Mouse (Mus musculus): Measurements from ENCODE around the gene Rtn1. TPM values are rescaled to one million over a fixed set of nuclear protein-coding genes. Genes with fewer than 3 reads are reported as not detected.
"Not testable (repeated sequence)": the region's sequence is repeated elsewhere in the genome, so short reads cannot be mapped to it uniquely, and the experiment has no call there.

The Rtn1 gene
- total RNA-seq, 2 experiments from 2014 or later, result not detected

DNA sequence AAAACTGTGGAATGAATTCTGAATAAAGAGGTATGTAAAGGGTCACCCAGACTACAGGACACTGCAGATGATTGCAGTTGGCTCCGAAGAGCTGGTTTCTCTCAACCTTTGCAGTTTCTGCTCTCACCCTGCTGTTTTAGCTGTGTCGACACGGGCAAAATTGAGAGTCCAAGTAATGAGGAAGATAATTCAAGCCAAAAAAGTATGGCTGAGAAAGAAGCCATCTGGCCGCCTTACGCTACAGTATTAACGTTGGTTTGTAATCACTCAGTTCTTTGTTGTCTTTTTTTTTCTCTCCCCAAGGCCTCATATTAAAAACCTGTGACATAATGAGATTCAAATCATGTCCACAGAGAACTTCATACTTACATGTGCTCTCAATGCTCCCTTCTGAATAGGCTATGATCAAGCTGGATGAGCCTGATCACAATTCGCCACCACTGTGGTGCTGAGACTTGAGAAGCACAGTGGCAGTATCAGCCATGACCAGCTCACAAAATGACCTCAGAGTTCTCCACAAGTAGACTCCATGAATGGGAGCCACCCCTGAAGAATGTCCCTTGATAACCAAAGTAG is 76.9 kb downstream of the Rtn1 start:
- ATAC-seq (replicated peaks; ENCODE audit: low FRiP score, poor library complexity, severe bottlenecking), result no peak

DNA sequence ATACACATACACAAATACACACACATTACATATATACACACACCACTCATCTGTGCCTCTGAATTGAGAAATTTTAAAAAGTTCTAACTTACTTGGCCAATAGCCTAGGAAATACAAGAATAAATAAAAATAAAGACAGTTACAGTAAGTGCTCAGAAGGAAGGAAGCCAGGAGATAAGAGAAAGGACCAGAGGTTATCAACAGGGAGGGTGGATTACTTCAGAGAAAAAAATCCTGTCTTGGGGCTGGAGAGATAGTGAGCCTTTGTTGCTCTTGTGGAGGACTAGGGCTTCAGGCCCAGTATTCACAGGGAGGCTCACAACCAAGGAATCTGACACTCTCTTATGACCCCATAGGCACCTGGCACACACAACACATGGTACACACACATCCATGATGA is 82.8 kb downstream of the Rtn1 start:
- ATAC-seq (replicated peaks; ENCODE audit: low FRiP score, poor library complexity, severe bottlenecking), result no peak

DNA sequence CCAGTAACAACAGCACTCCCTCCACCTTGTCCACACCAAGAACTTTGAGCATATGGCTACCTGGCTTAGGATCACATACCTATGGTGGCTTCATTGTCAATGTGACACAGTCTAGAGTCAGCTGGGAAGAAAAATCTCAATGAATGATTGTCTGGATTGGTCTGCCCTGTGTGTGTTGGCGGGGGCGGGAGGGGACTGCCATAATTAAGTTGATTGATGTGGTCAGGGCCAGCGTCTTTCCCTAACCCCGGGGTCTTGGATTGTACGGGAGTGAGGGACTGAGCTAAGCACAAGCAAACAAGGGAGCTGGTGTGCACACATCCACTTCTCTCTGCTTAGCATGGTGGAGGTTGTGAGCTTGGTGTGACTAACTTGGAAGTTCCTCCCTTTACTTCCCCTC is 83.8 kb downstream of the Rtn1 start:
- ATAC-seq (replicated peaks; ENCODE audit: low FRiP score, poor library complexity, severe bottlenecking), result no peak

DNA sequence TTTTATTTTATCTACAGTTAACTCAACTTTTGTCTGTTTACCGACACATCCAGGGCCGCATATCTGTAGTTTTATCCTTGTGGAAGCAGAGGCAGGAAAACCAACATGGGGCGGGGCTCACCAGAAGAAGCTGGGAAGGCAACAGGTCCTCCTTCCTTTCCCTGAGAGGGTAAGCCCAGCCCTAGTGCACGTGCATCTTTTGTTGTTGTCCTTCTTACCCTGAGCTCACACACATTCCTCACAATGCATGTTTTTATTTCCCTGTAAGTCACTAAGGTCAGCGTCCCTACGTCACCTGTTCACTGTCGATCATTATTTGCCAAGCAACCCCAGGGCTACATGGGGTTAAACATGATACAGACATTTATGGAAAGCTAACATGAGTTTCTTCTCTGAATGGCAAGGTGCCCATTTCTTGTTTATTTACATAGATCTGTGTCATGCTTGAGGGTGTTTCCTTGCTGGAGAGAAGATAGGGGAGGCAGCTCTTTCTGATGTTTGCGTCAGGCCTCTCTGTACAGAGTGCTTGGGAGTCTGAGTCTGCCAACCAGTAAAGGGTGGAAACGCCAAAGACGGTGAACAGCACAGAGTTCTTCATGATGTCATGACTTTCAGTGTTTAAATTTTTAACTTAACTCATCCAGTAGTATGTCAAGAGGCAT is 84.5 kb downstream of the Rtn1 start:
- ATAC-seq (replicated peaks; ENCODE audit: low FRiP score, poor library complexity, severe bottlenecking), result no peak

DNA sequence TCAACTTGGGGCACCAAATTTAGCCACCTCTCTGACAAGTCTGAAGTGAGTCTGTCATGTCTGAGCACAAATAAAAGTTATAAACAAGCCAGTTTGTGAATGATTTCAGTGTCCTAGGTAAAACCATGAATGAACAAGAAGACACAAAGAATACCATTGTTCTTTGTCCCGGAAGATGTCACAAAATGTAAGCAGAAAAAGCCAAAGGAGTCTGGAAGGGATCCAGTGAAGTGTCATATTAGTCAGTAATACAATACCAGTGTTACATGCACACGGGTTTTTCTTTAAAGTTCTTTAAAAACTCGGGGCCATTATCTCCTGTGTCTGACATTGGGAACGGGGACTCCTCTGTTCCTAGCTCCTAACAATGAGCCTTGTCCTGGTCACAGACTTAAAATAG is 85.1 kb downstream of the Rtn1 start:
- no peak for ATAC-seq (replicated peaks; ENCODE audit: low FRiP score, poor library complexity, severe bottlenecking)

DNA sequence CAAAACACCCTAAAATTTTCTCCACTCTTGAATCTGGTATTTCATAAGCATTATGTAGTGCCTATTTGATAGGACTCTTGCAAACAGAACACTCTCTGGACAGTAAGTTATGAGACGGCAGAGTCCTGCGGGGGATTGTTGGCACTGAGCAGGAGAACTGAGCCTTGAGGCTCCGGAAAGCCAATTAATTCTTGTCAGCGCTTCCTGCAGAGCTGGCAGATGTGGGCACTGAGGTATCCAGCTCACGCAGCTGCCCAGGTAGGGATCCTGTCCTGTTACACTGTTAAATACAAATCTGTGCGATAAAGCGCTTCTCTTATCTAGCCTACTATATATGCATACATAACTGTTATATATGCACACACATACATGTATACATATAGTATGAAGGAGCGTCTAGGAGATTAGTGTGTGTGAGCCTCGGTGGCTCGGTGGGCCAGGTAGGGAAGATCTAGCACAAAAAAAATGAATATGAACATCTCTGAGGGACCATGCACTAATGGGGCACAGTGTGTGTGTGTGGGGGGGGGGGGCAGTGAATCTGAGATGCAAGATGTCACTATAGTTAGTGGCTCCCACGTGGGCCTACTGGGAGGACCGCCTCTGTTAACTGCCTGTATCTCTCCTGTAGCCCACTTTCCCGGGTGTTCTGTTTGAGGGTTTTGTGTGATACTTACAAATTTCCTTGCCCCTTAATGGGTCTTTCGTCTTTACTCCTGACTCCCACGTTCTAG is 93.0 kb downstream of the Rtn1 start:
- no peak for ATAC-seq (replicated peaks; ENCODE audit: low FRiP score, poor library complexity, severe bottlenecking)

DNA sequence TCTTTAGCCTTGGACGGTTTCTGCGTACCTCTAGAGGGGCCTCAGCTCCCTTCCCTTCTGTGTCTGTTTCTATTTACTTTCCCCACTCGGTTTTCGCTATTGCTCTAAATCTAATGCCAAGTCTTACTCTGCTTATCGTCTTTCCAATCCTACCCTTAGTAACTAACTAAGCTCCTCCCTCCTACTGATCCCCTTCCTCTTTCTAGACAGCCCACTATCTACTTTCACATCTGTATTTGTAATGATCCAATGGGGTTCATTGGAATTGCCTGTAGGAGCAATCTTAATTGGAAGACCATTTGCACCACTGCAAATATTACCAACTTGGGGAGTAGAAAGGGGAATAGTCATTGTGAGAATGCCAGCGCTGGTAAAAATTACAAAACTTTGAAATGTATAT is 98.0 kb downstream of the Rtn1 start:
- ATAC-seq (replicated peaks; ENCODE audit: low FRiP score, poor library complexity, severe bottlenecking), result no peak

DNA sequence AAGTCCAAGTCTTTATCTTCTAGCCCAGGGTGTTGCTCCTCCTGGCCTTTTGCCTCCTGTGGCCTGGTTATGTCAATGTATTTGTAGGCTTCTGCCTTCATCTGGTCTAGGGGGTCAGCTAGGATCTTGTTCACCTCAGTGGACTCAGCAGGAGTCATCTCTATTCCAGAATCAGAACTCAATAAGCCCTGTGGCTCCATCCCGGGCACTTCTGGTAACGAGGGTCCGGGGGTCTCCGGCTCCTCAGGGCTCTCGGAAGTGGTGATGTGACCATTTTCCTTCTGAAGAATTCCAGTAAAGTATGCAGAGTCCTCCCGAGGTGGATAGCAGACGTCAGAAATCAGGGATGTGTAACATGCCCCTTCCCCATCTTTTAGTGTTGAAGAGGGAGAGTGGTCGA is 100.3 kb downstream of the Rtn1 start:
- no peak for ATAC-seq (replicated peaks; ENCODE audit: low FRiP score, poor library complexity, severe bottlenecking)

DNA sequence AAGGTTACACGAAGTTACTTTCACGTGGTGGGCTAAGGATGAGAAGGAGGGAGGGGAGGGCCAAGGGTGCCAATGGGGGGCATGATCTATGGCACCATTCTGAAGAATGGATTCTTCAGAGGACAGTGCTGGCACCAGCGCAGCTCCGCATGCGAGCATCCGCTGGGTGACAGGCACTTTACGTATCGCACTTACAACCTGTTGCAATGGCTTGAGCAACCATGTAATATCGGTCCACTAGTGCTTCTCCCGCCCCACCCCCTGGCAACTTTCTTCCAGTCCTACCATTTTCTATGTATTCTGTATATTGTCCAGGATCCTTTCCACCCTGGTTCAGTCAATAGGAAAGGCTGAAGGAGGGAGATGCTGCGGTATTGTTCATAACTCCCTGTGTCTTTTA is 102.6 kb downstream of the Rtn1 start:
- ATAC-seq (replicated peaks; ENCODE audit: low FRiP score, poor library complexity, severe bottlenecking), result no peak

DNA sequence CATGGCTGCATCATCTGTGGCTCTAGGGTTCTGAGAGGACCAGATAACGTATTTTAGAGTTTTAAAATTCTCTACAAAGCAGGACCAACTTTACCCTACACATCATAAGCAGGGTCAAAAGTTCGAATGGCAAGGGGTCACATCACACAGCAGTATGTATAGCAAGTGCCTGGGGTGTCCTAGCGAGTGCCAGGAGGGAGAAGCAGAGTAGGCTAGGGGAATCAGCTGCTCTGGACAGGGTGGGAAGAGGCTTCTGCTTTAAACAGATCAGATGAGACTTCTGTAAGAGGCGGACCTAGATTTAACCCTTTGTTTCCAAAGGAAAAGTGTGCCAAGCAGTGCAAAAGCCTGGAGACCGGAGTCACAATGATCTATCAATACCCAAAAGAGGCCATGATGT is 103.4 kb downstream of the Rtn1 start:
- ATAC-seq (replicated peaks; ENCODE audit: low FRiP score, poor library complexity, severe bottlenecking), result no peak

DNA sequence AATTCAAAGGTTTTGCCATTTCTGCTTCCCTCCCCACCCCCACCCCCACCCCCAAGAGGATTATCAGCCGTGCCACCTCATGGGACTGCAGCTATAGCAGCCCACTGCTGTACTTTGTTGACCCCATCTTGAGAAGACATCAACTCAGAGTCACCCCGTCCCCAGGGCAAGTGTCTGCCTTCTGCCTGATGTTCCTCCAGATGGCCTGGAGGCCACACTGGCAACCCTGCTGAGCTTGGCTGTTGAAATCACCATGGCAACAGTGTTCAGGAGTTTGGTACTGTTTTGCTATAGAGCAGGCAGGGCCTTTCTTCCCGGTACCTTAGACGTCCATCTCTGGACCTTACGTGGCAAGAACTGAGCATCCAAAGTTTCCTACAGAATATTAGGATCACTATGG is 103.9 kb downstream of the Rtn1 start:
- no peak for ATAC-seq (replicated peaks; ENCODE audit: low FRiP score, poor library complexity, severe bottlenecking)

DNA sequence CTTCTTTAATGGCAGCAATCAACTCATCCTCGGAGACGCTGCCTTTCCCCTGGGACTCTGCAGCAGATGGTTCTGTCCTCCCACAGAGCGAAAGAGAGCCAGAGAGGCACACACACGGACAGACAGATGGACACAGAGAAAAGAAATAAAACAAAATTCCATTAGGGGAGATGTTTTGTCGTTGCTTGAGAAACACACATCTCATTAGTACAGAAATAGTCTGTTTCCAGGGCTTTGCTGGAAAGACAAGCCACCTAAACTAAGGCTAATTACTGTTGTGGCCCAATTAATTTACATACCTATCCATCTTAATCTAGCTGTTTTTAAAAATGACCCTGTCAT is 104.5 kb downstream of the Rtn1 start:
- no peak for ATAC-seq (replicated peaks; ENCODE audit: low FRiP score, poor library complexity, severe bottlenecking)

DNA sequence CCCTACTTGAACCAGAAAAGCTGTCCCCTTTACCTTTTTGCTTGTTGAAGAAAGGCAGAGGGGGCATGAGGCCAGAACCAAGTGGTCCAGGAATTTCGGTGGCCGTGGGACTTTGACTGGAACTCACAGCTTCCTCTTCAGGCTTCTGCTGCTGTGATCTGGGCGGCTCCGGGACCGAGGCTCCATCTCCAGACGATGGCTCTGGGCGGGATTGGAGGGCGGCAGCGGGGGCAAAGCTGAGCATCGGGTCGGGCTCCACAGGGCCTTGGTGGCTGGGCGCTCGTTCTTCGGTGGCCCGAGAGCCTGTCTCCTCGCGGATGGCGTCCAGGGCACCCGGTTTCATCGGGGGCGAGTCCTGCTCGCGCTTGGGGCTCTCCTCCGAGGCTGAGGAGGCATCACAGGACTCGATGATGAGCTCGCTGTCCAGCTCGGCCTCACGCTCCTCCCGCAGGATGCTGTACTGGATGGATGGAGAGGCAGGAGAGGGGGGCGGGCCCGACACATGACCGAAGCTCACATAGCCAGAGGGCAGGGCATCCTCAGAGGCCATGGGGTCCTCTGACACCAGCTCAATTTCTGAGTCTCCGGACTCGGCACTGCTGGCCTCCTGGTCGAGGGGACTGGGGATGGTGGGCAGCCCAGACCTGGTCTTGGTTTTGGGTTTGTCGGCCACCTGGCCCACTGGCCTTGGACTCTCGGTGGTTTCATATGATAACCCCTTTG is 105.1 kb downstream of the Rtn1 start:
- ATAC-seq (replicated peaks; ENCODE audit: low FRiP score, poor library complexity, severe bottlenecking), result no peak

DNA sequence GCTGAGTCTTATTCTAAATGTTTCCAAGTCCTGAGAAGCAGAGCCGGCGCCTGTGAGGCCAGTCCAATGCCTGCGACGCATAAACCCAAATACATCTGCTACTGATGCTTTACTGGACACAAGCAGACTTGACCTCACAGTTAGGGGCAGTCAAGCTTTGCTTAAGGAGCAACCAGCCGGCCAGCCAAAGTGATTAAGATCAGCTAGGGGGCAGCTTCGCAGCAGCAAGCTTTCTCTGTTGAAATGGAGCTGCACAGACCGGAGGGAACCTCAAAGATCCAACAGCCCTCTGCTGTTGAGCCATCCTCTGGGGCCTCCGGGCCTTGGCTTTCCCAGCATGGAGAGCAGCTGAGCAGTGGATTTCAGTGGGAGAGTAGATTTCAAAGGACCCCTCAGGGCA is 107.4 kb downstream of the Rtn1 start:
- ATAC-seq (replicated peaks; ENCODE audit: low FRiP score, poor library complexity, severe bottlenecking), result no peak

DNA sequence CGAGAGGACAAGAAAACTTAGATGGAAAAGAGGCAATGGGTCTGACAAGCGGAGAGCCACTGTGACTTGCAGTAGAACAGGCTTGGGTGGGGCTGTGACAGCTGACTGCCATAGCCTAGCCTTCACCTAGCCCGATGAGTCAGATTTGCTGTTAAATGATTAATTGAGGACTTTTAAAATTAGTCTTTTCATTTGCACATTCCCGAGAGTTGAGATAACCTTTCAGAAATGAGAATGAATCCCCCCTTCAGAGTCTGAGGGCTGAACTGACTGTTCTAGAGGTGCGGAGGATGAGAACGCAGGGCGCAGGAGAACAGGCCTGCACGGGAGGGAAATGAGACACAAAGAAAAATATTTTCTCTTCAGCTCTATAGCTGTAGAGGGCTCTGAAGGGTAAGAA is 107.9 kb downstream of the Rtn1 start:
- no peak for ATAC-seq (replicated peaks; ENCODE audit: low FRiP score, poor library complexity, severe bottlenecking)

DNA sequence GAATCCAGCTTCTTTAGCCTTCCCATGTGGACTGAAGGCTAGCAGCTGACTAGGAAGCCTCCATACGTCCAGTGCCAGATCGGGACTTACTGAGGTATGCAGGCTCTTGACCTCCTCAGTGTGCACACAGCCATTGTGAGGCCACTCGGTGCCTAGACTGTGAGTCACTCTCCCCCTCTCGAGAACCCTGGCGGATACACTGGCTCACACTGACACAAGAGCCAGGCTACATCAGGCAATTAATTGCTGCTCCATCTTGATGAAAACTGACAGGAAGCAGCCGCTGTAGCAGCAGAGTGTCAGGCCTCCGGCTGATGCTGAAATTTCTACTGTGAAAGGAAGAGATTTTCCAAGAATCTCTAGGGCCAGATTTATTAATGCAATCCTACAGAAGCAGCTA is 110.6 kb downstream of the Rtn1 start:
- ATAC-seq (replicated peaks; ENCODE audit: low FRiP score, poor library complexity, severe bottlenecking), result no peak

DNA sequence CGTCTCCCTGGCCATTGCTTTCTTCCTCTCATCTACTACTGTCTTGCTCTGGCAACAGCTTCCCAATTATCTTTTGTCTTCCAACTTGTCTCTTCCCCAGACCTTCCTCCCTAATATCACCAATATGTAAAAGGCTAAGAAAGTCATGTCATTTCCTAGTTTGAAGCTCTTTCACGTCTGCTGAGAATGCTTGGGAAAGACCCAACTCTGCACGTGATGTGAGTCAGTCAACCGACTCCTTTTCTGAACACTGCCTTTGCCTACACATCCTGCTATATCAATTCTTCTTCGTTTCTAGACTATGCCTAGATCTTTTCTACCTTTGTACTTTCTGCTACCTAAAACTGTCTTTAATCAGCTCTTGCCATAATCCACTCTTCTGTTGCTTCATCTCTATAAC is 112.3 kb downstream of the Rtn1 start:
- no peak for ATAC-seq (replicated peaks; ENCODE audit: low FRiP score, poor library complexity, severe bottlenecking)

DNA sequence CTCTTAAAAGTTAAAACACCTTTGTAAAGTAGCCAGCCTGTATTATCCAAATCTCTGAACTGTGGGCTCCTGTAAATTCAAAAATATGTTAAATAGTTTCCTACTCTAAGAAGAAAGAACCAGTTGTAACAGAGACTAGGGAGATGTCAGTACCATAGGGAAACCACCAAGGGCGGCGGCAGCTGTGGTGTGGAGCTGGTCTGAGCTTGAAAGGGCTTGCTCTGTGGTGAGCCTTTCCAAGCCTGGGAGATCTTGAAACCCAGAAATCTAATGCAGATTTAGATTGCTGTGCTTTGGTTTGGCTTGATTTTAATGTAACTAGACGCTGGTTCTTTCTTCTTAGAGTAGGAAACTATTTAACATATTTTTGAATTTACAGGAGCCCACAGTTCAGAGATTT is 115.7 kb downstream of the Rtn1 start:
- not testable (repeated sequence) for ATAC-seq (replicated peaks; ENCODE audit: low FRiP score, poor library complexity, severe bottlenecking)

DNA sequence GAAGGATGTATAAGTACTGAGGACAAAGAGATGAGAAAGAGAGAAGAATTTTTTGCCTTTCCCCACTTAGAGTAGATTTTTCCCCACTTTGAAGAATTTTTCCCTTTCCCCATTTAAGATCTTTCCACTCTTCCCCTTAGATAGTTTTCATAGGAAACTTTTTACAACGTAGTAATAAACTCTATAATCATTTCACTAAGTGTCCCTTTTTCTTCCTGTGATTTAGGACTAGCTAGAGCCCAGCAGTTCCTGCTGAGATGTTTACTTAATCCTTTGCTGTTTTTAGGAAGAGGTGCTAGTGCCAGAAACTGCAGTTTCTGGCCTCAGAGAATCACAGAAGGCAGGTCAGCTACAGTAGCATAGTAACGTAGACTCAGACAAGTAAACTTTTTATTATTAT is 116.3 kb downstream of the Rtn1 start:
- no peak for ATAC-seq (replicated peaks; ENCODE audit: low FRiP score, poor library complexity, severe bottlenecking)

DNA sequence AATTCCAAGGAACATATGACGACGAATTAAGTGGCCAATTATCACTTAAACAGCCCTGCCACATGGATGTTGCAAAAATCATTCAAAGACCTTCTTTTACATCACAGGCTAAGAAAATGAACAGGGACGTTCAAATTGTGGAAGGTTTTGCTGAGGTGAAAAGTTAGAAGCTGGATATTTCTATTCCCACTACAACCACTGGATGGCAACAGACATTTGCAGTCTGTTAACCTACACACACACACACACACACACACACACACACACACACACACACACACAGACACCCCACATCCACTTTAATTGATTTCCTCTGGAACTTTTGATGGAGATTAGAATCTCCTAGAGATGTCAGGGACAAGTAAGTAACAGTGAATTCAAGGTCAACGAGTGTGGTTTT is 117.6 kb downstream of the Rtn1 start:
- ATAC-seq (replicated peaks; ENCODE audit: low FRiP score, poor library complexity, severe bottlenecking), result no peak

DNA sequence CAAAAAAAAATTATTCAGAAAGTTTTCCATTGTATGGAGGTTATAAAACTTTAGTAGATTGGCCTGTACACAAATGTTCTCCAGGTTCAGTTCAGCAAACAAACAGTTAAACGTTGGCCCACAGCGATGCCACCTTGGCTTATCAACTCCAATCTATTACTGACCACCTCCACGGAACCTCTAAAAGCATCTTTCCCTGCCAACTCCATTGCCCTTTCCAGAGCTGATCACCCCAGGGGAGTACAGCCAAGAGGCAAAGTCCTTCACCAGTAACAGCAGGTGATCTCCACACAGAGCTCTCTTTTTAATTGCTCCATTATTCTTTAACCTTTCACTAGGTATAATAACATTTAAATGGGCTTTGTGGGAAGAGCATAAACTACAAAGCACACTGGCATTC is 120.6 kb downstream of the Rtn1 start:
- ATAC-seq (replicated peaks; ENCODE audit: low FRiP score, poor library complexity, severe bottlenecking), result no peak

Data from erythroblast, adult 5-6 weeks (primary cell).